Mouse (Mus musculus): ENCODE data around the gene Mnat1. TPM values are rescaled to one million over a fixed set of nuclear protein-coding genes. Genes with fewer than 3 reads are reported as not detected.
"Not testable (repeated sequence)": the region's sequence is repeated elsewhere in the genome, so short reads cannot be mapped to it uniquely, and the experiment has no call there.

The Mnat1 gene
- total RNA-seq, 2 experiments from 2014 or later = 18.1 to 20.5 TPM

GRCm38 (mm10) chr12:73140732-73141131, 17.2 kb downstream of the Mnat1 start:
- no peak for DNase-seq

GRCm38 (mm10) chr12:73147236-73147635, 23.7 kb downstream of the Mnat1 start:
- peak; percentile 29 to 46 for DNase-seq

GRCm38 (mm10) chr12:73151038-73151437, 27.5 kb downstream of the Mnat1 start:
- DNase-seq = not testable (repeated sequence)

GRCm38 (mm10) chr12:73154150-73154549, 30.6 kb downstream of the Mnat1 start:
- DNase-seq = no peak

- DNase-seq = peak; percentile 35 to 47
These were observed 36.8 kb downstream of the Mnat1 start for GRCm38 (mm10) chr12:73160341-73160740.

- peak; percentile 27 to 38 for DNase-seq
These were observed 39.1 kb downstream of the Mnat1 start for GRCm38 (mm10) chr12:73162408-73163181.

- no peak for DNase-seq
These were observed 47.3 kb downstream of the Mnat1 start for GRCm38 (mm10) chr12:73170794-73171193.

- DNase-seq = no peak
These were observed 60.4 kb downstream of the Mnat1 start for GRCm38 (mm10) chr12:73183896-73184295.

- no peak for DNase-seq
These were observed 73.8 kb downstream of the Mnat1 start for GRCm38 (mm10) chr12:73197363-73197762.

- no peak for DNase-seq
These were observed 74.9 kb downstream of the Mnat1 start for GRCm38 (mm10) chr12:73198451-73198850.

- no peak for DNase-seq
These were observed 75.9 kb downstream of the Mnat1 start for GRCm38 (mm10) chr12:73199375-73199774.

- peak; percentile 42 to 64 for DNase-seq
These were observed 78.1 kb downstream of the Mnat1 start for GRCm38 (mm10) chr12:73201587-73201986.

- peak; percentile 56 to 58 for DNase-seq
These were observed 82.5 kb downstream of the Mnat1 start for GRCm38 (mm10) chr12:73205710-73206649.

- DNase-seq = peak in 1 of 2 experiments; percentile 44
These were observed 83.5 kb downstream of the Mnat1 start for GRCm38 (mm10) chr12:73207008-73207407.

- no peak for DNase-seq
These were observed 83.9 kb downstream of the Mnat1 start for GRCm38 (mm10) chr12:73207461-73207860.

- DNase-seq = peak in 1 of 2 experiments; percentile 16
These were observed 85.0 kb downstream of the Mnat1 start for GRCm38 (mm10) chr12:73208518-73208917.

- DNase-seq = peak; percentile 49 to 68
These were observed 85.6 kb downstream of the Mnat1 start for GRCm38 (mm10) chr12:73209117-73209516.

- peak; percentile 39 for DNase-seq
These were observed 86.9 kb downstream of the Mnat1 start for GRCm38 (mm10) chr12:73210454-73210853.

- DNase-seq = no peak
These were observed 92.3 kb downstream of the Mnat1 start for GRCm38 (mm10) chr12:73215773-73216172.

GRCm38 (mm10) chr12:73218632-73219031, 95.1 kb downstream of the Mnat1 start:
- DNase-seq = no peak

GRCm38 (mm10) chr12:73221235-73221634, 97.7 kb downstream of the Mnat1 start:
- DNase-seq = no peak

- DNase-seq = no peak
These were observed 100.4 kb downstream of the Mnat1 start for GRCm38 (mm10) chr12:73223872-73224271.

GRCm38 (mm10) chr12:73228427-73228826, 104.9 kb downstream of the Mnat1 start:
- DNase-seq = no peak
